Mouse (Mus musculus) stomach, embryonic 14.5 days (tissue): ENCODE measurements around the gene Agrp. TPM values are rescaled to one million over a fixed set of nuclear protein-coding genes. Genes with fewer than 3 reads are reported as not detected.

Experiments used
- ATAC-seq: fragments of 200-750 bp; cut with Nextera tagmentation; 2 replicates; pipeline ENCODE4 v1.8.0; 2017; ENCODE audit warnings: low read depth, moderate TSS enrichment; ENCODE audit not compliant: insufficient number of reproducible peaks, insufficient read depth, low FRiP score
- H3K27ac ChIP-seq: fragments of 300-500 bp; sonication (generic); 2 replicates; pipeline ENCODE4 v1.5.1; 2014; ENCODE audit warnings: mild to moderate bottlenecking, low read length, moderate library complexity, mixed read lengths
- H3K27me3 ChIP-seq: fragments of 300-500 bp; sonication (generic); 2 replicates; pipeline ENCODE4 v1.6.1; 2014; ENCODE audit warnings: low read length, control low read depth, mixed read lengths; ENCODE audit not compliant: control insufficient read depth, insufficient read depth
- H3K36me3 ChIP-seq: fragments of 300-500 bp; sonication (generic); 2 replicates; pipeline ENCODE4 v1.6.1; 2014; ENCODE audit warnings: mild to moderate bottlenecking, control low read depth, low read length, moderate library complexity, mixed read lengths; ENCODE audit not compliant: control insufficient read depth, insufficient read depth
- H3K4me1 ChIP-seq: fragments of 300-500 bp; sonication (generic); 2 replicates; pipeline ENCODE4 v1.6.1; 2014; ENCODE audit warnings: low read length, control low read depth, mixed read lengths; ENCODE audit not compliant: control insufficient read depth, insufficient read depth
- H3K4me2 ChIP-seq: fragments of 300-500 bp; sonication (generic); replicated peaks from 2 replicates; pipeline ENCODE4 v1.6.1; 2014; ENCODE audit warnings: low read depth, low read length, control low read depth
- H3K4me3 ChIP-seq: fragments of 300-500 bp; sonication (generic); 2 replicates; pipeline ENCODE4 v1.5.1; 2014; ENCODE audit warnings: low read depth, low read length, control low read depth
- H3K9ac ChIP-seq: fragments of 300-500 bp; sonication (generic); replicated peaks from 2 replicates; pipeline ENCODE4 v1.6.1; 2014; ENCODE audit warnings: low read depth, mild to moderate bottlenecking, control low read depth, low read length, moderate library complexity, mixed read lengths
- H3K9me3 ChIP-seq: fragments of 300-500 bp; sonication (generic); 2 replicates; pipeline ENCODE4 v1.6.1; 2016; ENCODE audit warnings: low read depth, low read length, control low read depth; ENCODE audit not compliant: control insufficient read depth
- WGBS: fragments of 180-500 bp; shearing (Covaris S2); extraction: QIAGEN DNeasy Blood & Tissue Kit; methylation state at CpG from one replicate; pipeline ENCODE4 v1.1.7; 2014; 5-methylcytosine and 5-hydroxymethylcytosine counted together
- polyA plus RNA-seq: library from polyadenylated mRNA; unstranded; fragments of >200 nt; fragmentation: Nextera tagmentation; extraction: Ambion mirVana; gene quantifications from 2 replicates; pipeline ENCODE4 v1.2.1, GENCODE M21; 2014

Agrp gene
- polyA plus RNA-seq, 1 experiment from 2014 or later = 1.5 TPM

GRCm38 (mm10) chr8:105546384-105547350 is 90.5 kb downstream of the Agrp start:
- no peaks in the 10 kb centered on the region for H3K27me3 ChIP-seq
- ATAC-seq = no peak
- H3K4me1 ChIP-seq = peaks cover 15% of the 10 kb centered on the region; the same call in 1 of the 2 replicates
- WGBS = 77% methylated on average over 6 of the region's 6 CpGs
- no peaks in the 10 kb centered on the region for H3K36me3 ChIP-seq
- H3K4me2 ChIP-seq = no peak overlapping the region
- no peaks in the 10 kb centered on the region for H3K9me3 ChIP-seq
- H3K9ac ChIP-seq = no peak overlapping the region
- H3K4me3 ChIP-seq = no peak overlapping the region
- no peak overlapping the region for H3K27ac ChIP-seq

GRCm38 (mm10) chr8:105545249-105545648 is 91.9 kb downstream of the Agrp start:
- H3K4me1 ChIP-seq = peaks cover 15% of the 10 kb centered on the region; the same call in 1 of the 2 replicates
- no peak overlapping the region for H3K4me2 ChIP-seq
- no peaks in the 10 kb centered on the region for H3K27me3 ChIP-seq
- H3K9ac ChIP-seq = no peak overlapping the region
- ATAC-seq = no peak
- H3K27ac ChIP-seq = no peak overlapping the region
- 79% methylated on average over 3 of the region's 3 CpGs for WGBS
- no peak overlapping the region for H3K4me3 ChIP-seq
- no peaks in the 10 kb centered on the region for H3K9me3 ChIP-seq
- H3K36me3 ChIP-seq = no peaks in the 10 kb centered on the region

DNA sequence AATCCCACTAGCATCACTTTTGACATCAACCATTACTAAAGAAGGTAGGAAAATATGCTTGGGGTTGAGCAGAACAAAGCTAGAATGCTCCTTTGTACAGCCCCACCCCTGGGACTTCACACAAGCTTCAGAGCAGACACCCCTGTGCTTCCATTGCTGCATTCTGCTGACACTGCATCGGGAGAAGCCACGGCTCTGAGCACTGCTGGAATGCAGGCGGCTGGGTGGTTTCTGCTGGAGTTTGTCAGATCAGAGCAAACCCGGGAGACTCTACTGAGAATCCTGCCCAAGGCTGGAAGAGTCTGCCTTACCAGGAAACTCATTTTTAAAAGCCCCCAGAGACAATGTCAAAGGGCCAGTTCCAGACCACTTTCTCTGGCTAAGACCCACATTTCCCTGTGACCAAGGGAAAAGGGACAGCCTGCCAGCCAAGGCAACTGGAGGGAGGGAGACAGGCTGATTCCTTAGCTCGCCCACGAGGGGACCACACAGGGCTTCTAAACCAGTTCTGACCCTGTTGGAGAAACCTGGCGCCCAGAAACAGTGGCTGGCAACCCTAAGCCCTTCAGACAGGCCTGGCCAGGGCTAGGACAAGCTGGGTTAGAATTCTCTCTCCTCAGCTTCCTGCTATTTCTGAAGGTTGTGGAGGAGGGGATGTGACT is 92.5 kb downstream of the Agrp start:
- no peak overlapping the region for H3K9ac ChIP-seq
- no peak for ATAC-seq

GRCm38 (mm10) chr8:105543703-105544102 is 93.5 kb downstream of the Agrp start:
- 38% methylated on average over 1 of the region's 1 CpGs for WGBS
- H3K9ac ChIP-seq = no peak overlapping the region
- ATAC-seq = no peak
- H3K4me3 ChIP-seq = no peak overlapping the region
- peaks cover 2% of the 10 kb centered on the region; the same call in 1 of the 2 replicates for H3K36me3 ChIP-seq
- no peak overlapping the region for H3K4me2 ChIP-seq
- H3K4me1 ChIP-seq = peaks cover 15% of the 10 kb centered on the region; the same call in 1 of the 2 replicates
- H3K27me3 ChIP-seq = no peaks in the 10 kb centered on the region
- H3K27ac ChIP-seq = no peak overlapping the region
- no peaks in the 10 kb centered on the region for H3K9me3 ChIP-seq

More for the DNA sequence above, 92.5 kb downstream of the Agrp start:
- no peaks in the 10 kb centered on the region for H3K27me3 ChIP-seq
- H3K4me2 ChIP-seq = no peak overlapping the region
- peaks cover 15% of the 10 kb centered on the region; the same call in 1 of the 2 replicates for H3K4me1 ChIP-seq
- no peaks in the 10 kb centered on the region for H3K36me3 ChIP-seq
- 47% methylated on average over 7 of the region's 7 CpGs for WGBS
- H3K9me3 ChIP-seq = no peaks in the 10 kb centered on the region
- H3K27ac ChIP-seq = no peak overlapping the region
- H3K4me3 ChIP-seq = no peak overlapping the region

DNA sequence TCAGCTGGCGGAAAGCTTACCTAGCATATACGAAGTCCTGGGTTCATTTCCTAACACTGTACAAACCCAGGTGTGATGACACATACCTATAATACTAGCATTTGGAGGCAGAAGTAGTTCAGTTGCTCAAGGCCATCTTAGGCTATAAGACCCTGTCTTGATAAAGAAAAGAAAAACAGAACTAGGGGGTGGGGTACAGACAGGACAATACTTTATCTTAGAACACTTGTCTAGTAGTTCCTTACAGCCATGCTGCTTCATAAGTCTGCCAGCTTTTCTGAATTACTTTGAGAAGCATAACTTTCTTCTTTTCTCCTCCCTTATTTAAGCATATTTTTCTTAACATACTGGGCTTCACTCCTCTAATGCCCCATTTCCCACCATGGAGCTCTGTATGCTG is 94.4 kb downstream of the Agrp start:
- H3K27ac ChIP-seq = no peak overlapping the region
- H3K9me3 ChIP-seq = no peaks in the 10 kb centered on the region
- no peak overlapping the region for H3K4me2 ChIP-seq
- no peak for ATAC-seq
- H3K27me3 ChIP-seq = no peaks in the 10 kb centered on the region
- peaks cover 7% of the 10 kb centered on the region; the same call in 1 of the 2 replicates for H3K36me3 ChIP-seq
- H3K9ac ChIP-seq = no peak overlapping the region
- WGBS = 93% methylated on average over 2 of the region's 2 CpGs
- H3K4me3 ChIP-seq = no peak overlapping the region
- peaks cover 15% of the 10 kb centered on the region; the same call in 1 of the 2 replicates for H3K4me1 ChIP-seq

GRCm38 (mm10) chr8:105542032-105542656 is 95.0 kb downstream of the Agrp start:
- no peak overlapping the region for H3K9ac ChIP-seq
- no peak for ATAC-seq
- no peak overlapping the region for H3K4me3 ChIP-seq
- peaks cover 14% of the 10 kb centered on the region; the same call in 1 of the 2 replicates for H3K4me1 ChIP-seq
- H3K9me3 ChIP-seq = no peaks in the 10 kb centered on the region
- no peak overlapping the region for H3K27ac ChIP-seq
- WGBS = 80% methylated on average over 3 of the region's 3 CpGs
- H3K36me3 ChIP-seq = peaks cover 14% of the 10 kb centered on the region; the same call in 1 of the 2 replicates
- no peak overlapping the region for H3K4me2 ChIP-seq
- no peaks in the 10 kb centered on the region for H3K27me3 ChIP-seq

GRCm38 (mm10) chr8:105538940-105539339 is 98.3 kb downstream of the Agrp start:
- Histone ChIP-seq H3K4me3 (no peak overlapping the region), H3K27me3 (no peaks in the 10 kb centered on the region), H3K4me1 (peaks cover 5% of the 10 kb centered on the region; the same call in 1 of the 2 replicates), H3K27ac (no peak overlapping the region), H3K9ac (no peak overlapping the region), H3K4me2 (no peak overlapping the region), H3K9me3 (no peaks in the 10 kb centered on the region), H3K36me3 (peaks cover 23% of the 10 kb centered on the region; the same call in 1 of the 2 replicates)
- no peak for ATAC-seq
- 89% methylated on average over 4 of the region's 4 CpGs for WGBS
